Mouse (Mus musculus) cerebellum, adult 9-10 months (tissue): ENCODE results near the gene Wwc2.

Experiments used
- DNase-seq: peaks from one replicate; pipeline ENCODE4 v3.0.0; 2022

The Wwc2 gene

GRCm38 (mm10) chr8:47989211-47989610, 1.5 kb downstream of the Wwc2 start:
- no peak for DNase-seq

- DNase-seq = no peak
Measured at GRCm38 (mm10) chr8:47988111-47988510, 2.6 kb downstream of the Wwc2 start.

GRCm38 (mm10) chr8:47985644-47986043, 5.1 kb downstream of the Wwc2 start:
- no peak for DNase-seq

DNA sequence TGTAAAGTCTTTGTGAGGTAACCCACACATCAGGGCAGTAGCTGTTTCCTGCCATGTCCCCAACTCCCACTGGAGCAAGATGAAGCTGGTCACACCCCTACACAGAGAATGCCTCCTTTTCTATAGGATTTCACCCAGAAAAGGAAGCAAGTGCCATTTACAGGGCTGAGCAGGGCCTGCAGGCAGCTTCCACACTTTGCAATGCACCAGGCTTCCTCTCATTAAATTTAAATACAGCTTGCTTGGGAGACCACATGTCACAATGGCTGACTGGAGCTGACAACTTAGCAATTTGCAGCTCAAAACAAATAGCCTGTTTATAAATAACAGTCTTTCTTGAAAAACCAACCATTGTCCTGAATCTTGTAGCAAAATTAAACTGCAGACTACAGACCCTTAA, 5.5 kb downstream of the Wwc2 start:
- no peak for DNase-seq

GRCm38 (mm10) chr8:47981075-47981474, 9.6 kb downstream of the Wwc2 start:
- no peak for DNase-seq

DNA sequence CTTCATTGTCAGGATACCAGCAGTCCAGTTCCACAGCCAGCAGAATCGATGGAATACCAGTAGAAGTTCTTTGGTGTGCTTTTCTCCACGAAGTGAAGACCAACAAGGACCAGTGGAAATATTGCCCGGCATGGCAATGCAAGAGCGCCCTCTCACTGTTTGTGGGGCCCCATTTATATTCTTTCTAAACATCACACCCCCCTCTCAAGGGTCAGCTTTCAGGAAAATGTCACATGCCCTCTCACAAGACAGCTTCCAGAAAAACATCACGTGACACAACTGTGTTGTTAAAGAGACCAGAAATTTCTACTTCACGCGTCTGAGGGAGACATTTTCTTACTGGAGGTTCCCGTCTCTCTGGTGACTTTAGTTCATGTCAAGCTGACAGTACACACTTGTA, 10.8 kb downstream of the Wwc2 start:
- DNase-seq = no peak

DNA sequence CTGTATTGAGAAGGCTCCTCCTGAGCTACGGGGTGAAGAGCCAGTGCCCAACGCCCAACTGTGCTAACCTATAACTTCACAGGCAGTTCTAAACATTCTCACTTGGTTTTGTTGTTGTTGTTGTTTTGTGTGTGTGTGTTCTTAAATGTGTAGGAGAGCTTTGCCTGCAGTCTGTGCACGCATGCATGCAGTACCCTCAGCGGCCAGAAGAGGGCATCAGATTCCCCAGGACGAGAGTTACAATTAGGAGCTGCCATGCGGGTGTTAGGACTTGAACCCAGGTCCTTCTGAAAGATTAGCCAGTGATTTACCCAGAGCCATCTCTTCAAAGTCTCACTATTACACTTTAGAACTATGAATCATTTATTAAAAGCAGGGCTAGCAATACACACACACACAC, 12.0 kb downstream of the Wwc2 start:
- DNase-seq = no peak

DNA sequence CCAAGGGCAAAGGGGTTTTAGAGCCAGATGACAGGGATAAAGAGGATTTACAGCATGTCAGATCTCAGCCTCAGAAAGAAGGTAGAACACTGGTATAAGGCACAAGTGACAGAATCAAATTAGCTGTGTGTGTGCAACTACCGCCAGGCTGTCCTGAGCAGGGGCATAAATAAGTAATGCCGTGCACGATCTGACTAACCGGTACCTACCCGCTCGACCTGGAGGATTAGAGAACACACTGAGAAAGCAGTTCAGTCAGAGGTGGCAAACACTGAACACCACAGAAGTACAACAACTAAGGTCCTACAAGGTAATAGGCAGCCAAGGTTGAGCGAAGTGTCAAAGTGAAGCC, 15.8 kb downstream of the Wwc2 start:
- no peak for DNase-seq

DNA sequence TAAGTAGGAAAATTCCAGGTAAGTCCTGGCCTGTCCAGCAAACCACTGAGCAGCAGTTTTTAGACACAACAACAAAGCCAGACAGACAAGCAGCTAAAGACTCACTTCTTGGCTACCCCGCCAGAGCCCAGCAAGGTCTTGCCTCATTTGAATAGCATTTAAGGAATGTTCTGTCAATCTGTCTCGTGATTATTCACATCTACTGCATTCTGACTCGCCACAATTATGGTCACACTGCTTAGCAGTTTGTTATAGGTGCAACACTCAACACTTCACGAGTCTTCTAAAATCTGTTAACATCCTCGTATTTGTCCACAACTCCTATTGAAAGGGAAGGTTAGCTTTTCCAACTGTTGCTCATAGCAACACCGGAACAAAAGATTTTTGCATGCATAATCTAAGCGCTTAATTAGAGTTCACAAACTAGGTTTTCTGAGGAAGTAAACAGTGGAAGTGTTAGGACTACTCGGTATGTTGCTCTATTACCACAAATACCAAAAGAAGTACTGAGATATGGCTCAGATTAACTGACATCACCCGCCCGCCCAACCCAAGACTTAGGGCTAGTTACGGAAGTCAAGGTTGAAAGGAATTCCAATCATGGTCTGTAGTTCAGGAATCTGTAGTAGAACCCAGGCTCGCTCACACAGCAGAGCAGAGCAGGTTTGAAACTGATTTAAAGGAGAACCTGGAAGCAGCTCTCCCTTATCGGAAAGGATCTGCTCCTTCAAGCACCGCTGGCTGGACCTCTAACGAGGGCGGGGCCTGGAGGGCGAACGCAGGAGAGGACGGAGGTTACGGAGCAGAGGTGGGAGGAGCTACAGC, 16.4 kb downstream of the Wwc2 start:
- DNase-seq = no peak

GRCm38 (mm10) chr8:47971121-47971520, 19.6 kb downstream of the Wwc2 start:
- no peak for DNase-seq

- DNase-seq = no peak
Measured at GRCm38 (mm10) chr8:47970576-47970975, 20.1 kb downstream of the Wwc2 start.

DNA sequence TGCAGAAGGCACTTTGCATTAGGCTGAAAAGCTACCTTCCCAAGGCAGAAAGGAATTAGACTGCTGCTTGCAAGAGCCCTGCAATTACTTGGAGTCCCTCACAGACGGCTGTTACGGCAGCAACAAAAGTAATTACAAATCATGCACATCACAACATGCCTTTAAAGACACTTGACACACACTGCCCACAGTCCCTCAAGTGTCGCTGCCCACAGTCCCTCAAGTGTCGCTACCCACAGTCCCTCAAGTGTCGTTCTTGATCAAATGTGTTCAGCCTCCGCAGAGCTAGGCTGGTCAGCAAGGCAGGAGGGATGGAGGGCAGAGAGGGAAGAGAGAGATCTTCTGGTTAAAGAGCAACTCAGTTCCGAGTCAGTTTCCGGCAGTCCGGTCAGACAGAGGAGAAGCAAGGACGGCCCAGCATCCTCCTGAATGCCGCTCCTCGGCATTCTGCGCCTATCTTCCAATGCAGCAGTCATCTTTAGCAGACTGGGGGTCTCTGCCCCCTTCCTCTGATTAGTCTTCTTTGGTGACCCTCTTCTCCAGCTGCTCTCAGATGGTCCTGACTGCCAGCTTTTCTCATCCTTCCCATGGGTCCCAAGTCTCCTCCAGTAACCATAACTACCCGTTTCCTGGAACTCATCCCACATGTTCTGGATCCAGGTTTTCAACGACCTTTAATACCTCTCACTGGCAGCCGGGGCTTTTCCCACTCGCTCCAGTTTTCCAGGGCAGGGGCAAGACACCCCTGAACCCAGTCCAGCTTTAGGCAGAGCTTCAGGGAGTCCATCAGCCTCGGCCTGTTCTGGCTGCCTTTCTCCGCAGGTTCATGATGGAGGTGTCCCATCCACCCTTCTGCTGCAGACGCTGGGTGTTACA, 23.4 kb downstream of the Wwc2 start:
- DNase-seq = no peak

DNA sequence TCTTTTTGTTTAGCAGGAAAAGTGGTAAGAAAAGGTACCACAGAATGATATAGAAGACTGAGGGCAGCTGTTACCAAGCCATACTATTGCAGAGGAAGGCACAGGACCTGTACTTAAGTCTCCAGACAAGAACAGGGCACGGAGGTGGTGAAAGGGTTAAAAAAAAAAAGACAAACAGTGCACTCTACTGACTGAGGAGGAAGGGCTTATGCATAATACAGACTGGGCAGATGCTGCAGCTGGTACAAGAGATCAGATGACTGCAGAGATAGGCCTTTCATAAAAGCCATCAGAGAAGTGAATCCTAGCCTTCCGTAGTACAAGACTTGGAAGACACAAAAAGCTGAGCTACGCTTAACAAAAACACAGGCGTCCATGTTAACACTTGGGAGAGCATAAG, 28.2 kb downstream of the Wwc2 start:
- DNase-seq = no peak

GRCm38 (mm10) chr8:47962005-47962404, 28.7 kb downstream of the Wwc2 start:
- DNase-seq = no peak

DNA sequence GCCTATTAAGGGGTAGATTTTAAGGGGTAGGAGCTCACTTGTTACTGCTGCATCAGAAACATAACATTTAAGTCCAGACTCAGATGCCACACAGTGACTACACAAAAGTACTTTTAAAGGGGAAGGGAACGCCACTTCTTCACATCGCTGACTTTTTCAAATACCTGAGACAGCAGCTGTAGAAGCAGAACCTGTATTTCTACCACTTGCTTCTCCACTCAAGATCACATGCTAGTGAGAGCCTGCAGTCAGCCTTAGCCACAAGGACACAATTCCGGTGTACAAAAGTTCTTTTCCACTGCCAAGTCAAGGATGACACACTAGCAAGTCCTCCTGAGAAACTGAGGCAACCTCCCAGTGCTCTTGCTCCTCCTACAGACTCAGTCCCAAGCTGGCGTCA, 33.2 kb downstream of the Wwc2 start:
- no peak for DNase-seq

- no peak for DNase-seq
Measured at GRCm38 (mm10) chr8:47951380-47951932, 39.3 kb downstream of the Wwc2 start.

DNA sequence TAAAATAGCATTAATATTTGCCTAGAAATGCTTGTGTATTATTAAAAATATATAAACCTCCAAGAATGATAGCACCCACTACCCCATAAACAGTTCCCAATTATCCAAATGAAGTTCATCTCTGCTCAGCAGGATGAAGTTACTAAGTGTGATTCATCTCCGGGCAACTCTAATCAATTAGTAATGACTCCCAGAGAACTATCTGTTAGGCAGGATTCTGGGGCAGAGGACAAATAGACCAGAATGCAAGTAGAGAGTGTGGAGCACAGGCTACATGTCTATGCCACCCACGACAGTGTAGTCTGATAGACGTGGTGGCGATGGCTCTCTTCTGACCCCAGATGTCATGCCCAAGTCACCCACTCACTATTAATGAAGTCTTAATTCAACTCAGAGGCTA, 41.9 kb downstream of the Wwc2 start:
- no peak for DNase-seq

GRCm38 (mm10) chr8:47947672-47948618, 42.8 kb downstream of the Wwc2 start:
- DNase-seq = no peak

- no peak for DNase-seq
Measured at GRCm38 (mm10) chr8:47943049-47943448, 47.7 kb downstream of the Wwc2 start.

DNA sequence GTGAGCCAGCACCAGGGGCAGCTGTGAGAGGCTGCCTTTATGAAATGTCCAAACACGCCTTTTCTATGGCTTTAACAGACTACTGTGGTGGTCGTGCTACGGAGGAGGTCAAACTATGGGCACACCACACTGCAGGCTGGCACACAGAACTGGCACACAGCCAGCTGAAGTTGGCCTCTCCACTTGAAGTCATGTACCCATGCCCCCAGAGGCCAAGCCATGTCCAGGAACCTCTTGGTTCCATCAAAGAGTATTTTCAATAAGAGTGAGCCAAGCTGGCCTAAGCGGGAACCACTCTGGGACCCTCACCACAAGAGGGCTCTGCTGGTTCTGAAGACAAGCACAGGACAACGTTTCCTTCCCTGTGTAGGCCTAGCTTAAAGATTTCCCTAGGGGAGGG, 49.7 kb downstream of the Wwc2 start:
- DNase-seq = no peak

DNA sequence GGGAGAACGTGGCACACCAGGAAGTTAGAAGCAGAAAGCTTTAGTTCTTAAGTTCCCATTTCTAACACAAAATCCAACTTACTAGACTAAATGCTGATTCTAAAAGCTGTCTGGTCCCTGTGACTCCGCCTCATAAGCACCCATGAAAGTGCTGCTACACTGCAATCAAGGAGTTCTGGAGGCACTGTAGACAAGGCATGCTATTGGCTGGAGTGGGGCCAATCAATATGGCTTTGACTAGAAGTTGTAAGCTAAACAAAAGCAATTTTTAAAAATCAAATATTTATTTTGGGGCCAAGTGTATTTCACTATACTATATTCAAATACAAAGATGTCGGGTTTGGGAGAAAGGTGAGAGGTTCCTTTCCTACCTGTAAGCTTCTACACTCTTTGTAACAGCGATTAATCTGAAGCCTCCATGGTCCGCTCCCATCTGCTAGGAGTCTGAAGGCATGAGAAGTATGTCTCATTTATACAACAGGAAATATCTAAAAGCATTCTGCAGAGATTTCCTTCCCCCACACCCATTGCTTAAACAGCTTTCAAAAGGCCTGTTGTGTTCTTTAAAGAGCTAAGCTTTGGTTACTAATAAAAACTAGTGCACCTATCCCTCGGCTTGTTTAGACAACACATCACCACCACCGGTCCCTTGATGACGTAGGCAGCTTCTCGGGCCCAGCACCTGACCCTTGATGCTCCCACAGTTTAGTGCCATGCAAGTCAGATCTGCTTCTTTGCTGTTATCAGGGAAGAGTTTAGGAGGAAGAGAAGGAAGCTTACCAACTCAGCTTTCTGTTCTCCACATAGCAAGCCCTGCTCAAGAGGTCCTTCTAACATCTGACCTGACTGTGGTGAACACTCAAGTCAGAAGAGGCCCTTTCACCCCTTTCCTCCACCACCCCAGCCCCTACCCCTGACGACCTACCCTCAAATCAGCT, 50.5 kb downstream of the Wwc2 start:
- DNase-seq = no peak

GRCm38 (mm10) chr8:47939217-47939616, 51.5 kb downstream of the Wwc2 start:
- no peak for DNase-seq
